Mouse (Mus musculus): Measurements from ENCODE around the gene Apoc1.
A peak's percentile ranks its signal among the peaks of the same experiment; 100 is the strongest.

The Apoc1 gene

DNA sequence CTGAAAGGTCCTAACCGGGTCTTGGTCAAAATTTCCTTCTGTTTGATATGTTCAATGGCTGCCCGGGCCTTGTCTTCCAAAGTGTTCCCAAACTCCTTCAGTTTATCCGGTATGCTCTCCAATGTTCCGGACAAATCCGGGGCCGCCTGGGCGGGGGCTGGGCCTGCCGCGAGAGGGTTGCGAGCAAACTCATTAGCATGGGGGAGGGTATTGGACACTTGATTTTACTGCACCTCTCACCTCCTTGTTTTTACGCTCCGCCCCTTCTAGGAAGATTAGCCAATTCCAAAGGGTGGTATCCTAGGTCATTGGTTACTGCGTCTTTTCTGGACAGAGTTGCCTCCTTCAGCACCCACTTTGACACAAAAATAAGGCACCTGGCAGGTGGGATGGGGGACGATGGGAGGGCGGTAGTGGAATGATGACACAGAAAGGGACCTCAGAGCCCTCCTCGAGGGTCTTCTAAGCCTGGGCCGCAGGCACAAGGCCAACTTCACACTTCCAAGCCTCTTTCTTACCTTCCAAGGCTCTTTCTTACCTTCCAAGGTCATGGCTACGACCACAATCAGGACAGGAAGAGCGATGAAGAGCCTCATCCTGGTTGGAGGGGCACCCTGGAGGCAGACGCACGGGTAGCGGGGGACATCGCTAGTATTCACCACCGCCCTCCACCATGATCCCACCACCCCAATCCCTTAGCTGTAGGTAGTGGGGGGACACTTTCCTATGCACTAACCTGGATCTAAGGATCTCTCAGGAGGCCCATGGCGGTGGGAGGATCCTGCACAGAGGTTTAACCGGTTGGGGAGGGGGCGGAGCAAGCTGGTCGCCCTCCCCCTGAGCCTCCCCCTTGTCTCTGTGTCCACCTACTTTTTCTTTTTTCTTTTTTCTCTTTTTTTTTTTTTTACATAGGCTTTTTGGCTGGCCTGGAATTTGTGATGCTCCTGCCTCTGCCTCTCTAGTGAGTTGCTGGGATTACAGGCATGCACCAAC, at the start of gene Apoc1:
TSS of gene Apoc1 (minus strand) at position 788 of the 993 bp plus-strand sequence.
- DNase-seq (ENCODE audit: low read depth, low spot score) = peak; percentile 98

DNA sequence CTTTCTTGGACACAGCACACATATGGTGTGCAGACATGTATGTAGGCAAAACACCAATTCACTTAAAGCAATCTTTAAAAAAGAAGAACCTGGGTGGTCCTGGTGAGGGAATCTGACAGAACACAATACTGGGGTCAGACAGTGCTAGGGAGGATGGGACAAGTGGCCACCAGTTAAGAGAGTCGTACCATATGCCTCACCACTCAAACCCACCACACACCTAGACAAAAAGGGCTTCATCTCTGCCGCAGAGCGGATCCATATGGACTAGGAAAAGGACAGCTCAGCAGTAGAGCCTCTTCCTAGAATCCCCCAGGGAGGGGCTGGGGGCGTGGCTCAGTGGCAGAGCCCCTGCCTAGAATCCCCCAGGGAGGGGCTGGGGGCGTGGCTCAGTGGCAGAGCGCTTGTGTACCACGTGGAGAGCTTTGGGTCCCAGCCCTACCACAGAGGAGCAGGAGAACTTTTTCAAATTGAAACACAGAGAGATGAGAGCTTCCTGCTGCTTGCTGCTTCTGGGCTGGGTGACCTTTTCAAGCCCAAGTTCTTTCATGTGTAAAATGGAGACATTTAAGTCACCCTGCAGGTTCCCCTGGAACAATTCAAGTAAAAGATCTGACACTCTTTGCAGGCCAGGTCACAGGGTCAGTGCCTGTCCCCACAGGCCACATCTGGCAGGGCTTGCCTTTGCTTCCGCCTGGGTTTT, 49.0 kb upstream of the Apoc1 start:
- DNase-seq (ENCODE audit: low read depth, low spot score) = peak; percentile 95

- DNase-seq (ENCODE audit: low read depth, low spot score) = peak; percentile 86
Observed at GRCm38 (mm10) chr7:19740269-19740668, 47.8 kb upstream of the Apoc1 start.

GRCm38 (mm10) chr7:19738771-19739170, 46.3 kb upstream of the Apoc1 start:
- DNase-seq (ENCODE audit: low read depth, low spot score) = peak; percentile 56

DNA sequence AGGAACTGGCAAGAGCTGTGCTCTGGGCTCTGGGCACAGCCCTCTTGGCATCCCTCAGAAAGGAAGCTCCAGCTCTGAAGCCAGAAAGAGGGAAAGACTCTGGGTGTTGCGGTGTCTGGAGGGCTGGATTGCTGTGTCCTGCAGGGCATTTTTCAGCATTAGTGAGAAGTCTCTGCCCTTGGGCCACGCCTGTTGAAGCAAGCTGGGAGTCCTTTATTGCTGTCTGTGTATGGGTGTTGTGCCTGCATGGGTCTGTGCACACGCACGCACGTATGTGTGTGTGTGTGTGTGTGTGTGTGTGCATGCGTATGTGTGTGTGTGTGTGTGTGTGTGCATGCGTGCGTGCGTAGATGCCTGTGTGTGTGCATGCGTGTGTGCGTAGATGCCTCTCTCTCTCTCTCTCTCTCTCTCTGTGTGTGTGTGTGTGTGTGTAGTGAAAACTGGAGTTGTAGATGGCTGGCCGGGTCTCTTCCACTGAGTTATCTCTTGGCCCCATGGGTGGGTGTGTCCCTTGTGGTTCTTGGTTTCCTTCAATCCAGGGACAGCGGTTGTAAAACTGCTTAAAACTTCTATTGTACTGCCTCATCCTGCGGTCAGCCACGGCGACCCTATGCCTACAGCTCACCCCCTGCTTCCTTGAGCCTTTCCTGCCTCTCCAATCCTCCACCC, 44.1 kb upstream of the Apoc1 start:
- DNase-seq (ENCODE audit: low read depth, low spot score) = no peak

GRCm38 (mm10) chr7:19734178-19734666, 41.8 kb upstream of the Apoc1 start:
- DNase-seq (ENCODE audit: low read depth, low spot score) = no peak

DNA sequence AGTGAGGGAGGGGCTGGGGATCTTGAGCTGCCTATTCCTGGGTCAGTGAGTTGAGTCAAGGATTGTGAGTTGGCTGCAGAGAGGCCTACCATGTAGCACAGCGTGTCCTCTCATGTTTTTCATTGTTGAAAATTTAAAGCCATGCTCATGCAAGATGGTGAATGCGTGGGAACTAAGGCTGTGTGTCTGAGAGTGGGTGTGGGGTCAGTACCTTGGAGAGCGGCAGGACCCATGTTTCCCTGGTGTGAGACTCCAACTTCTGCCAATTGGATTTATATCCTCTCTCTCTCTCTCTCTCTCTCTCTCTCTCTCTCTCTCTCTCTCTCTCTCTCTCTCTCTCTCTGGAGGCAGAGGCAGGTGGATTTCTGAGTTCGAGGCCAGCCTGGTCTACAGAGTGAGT, 34.1 kb upstream of the Apoc1 start:
- DNase-seq (ENCODE audit: low read depth, low spot score) = no peak

DNA sequence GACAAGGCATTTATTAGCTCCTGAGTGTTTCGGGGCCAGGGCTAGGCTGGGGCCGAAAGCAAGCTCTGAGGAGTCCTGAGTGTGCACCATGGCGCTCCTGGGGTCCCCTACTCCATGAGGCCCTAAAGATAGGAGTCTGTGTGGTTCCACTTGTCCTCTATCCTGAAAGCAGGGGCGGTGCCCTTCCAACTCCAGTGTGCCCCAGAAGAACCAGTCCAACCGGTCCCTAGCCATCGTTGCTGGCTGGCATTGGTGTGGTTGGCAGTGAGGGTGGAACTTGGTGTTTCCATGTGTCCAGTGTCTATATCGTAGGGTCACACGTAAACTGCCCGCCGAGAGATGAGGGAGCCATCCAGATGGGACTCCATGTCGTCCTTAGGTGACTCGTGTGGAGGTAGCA, 31.7 kb upstream of the Apoc1 start:
- no peak for DNase-seq (ENCODE audit: low read depth, low spot score)

GRCm38 (mm10) chr7:19722754-19723195, 30.3 kb upstream of the Apoc1 start:
- DNase-seq (ENCODE audit: low read depth, low spot score) = no peak

- DNase-seq (ENCODE audit: low read depth, low spot score) = no peak
Observed at GRCm38 (mm10) chr7:19719200-19719599, 26.7 kb upstream of the Apoc1 start.

- no peak for DNase-seq (ENCODE audit: low read depth, low spot score)
Observed at GRCm38 (mm10) chr7:19718297-19718952, 26.0 kb upstream of the Apoc1 start.

GRCm38 (mm10) chr7:19717346-19717745, 24.9 kb upstream of the Apoc1 start:
- DNase-seq (ENCODE audit: low read depth, low spot score) = no peak

DNA sequence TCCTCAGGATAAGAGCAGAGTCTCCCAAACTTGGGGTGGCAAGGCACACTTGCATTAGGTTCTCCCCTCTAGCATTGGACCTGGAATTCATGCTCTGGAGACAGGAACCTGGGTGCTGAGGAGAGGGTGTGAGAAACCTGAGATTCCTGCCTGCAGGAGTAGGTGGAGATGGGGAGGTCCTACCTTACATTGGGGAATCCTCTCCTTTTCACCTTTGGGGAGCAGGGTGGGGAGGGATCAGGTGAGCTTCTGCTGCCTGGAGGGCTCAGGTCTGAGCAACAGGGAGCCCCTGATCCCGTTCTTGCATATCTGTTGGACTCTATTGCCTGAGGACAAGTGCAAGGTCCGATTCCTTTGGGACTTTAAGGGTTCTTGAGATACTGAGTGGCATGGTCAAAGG, 24.4 kb upstream of the Apoc1 start:
- no peak for DNase-seq (ENCODE audit: low read depth, low spot score)

GRCm38 (mm10) chr7:19716055-19716682, 23.7 kb upstream of the Apoc1 start:
- DNase-seq (ENCODE audit: low read depth, low spot score) = no peak

- DNase-seq (ENCODE audit: low read depth, low spot score) = peak; percentile 100
Observed at GRCm38 (mm10) chr7:19715239-19716054, 23.0 kb upstream of the Apoc1 start, which contains the start of gene Tomm40. Tomm40 (minus strand) TSS chr7:19715438.

DNA sequence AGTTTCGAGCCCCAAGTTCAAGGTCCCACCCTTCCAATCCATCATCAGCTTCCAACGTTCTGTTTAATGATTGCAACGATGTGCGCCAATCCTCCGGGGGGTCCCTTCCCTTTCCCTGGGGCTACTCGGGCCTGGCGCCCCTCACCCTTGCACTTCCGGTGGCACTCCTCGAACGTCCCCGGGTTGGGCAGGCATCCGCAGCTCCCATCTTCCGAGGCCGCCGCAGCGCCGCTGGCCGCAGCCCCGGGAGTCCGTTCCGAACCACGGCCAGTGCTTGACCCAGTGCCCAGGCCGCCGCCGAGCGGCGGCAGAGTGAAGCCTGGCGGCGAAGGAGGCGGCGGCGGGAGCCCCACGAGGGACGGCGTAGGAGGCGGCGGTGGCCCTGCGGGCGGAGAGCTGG, 22.4 kb upstream of the Apoc1 start:
- DNase-seq (ENCODE audit: low read depth, low spot score) = no peak

GRCm38 (mm10) chr7:19713598-19713997, 21.1 kb upstream of the Apoc1 start:
- no peak for DNase-seq (ENCODE audit: low read depth, low spot score)

DNA sequence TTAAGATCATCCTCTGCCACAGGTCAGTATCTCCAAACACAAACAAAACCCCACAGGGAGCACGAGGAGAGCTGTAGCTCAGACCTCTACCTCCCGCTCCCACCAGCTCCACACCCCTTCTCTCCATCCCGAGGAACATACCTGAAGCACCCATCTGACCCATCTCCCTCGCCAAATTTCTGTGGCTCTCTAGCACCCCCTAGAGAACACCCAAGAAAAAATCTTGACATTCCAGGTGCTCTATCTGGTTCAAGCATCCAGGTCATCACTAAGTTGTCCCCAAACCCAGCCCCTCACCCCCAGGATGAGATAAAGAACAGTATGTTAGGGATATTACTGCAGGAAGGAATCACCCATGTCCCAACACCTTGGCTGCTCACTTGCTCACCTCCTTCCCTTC, 20.7 kb upstream of the Apoc1 start:
- DNase-seq (ENCODE audit: low read depth, low spot score) = peak; percentile 82

- DNase-seq (ENCODE audit: low read depth, low spot score) = peak; percentile 80
Observed at GRCm38 (mm10) chr7:19712414-19712813, 20.0 kb upstream of the Apoc1 start.

DNA sequence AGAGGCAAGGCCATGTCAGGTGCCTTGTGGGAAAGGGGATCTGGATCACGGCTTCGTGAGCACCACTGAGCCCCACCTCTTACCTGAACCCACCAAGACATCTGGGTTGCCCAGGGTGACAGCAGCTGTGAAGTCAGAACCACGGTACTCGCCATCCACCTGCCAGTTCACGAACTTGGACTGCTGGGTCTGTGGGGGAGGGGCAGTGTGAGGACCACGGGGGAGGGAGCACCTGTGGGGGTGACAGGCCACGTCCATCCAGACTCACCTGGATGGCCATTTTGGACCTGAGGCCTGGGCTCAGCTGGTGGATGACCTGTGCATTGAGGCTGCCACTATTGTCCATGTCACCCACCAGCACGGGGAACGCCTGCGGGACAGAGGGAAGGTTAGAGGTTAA, 18.2 kb upstream of the Apoc1 start:
- DNase-seq (ENCODE audit: low read depth, low spot score) = no peak
